Mouse (Mus musculus) MEL (cell line): ENCODE data around the gene Pla1a. TPM values are rescaled to one million over a fixed set of nuclear protein-coding genes. Genes with fewer than 3 reads are reported as not detected.
"Not testable (repeated sequence)": the region's sequence is repeated elsewhere in the genome, so short reads cannot be mapped to it uniquely, and the experiment has no call there.

Source experiments
- DNase-seq: peaks from one replicate; pipeline ENCODE4 v3.0.0; 2011; ENCODE audit warnings: low read depth, low spot score
- H3K27ac ChIP-seq: 2 replicates; pipeline ENCODE4 v1.5.1; 2012; ENCODE audit warnings: low read depth, mild to moderate bottlenecking, control low read depth, low read length, moderate library complexity; ENCODE audit not compliant: control insufficient read depth
- H3K27me3 ChIP-seq, 2 experiments: fragments of 150-350 bp in 1 of 2; sonication (generic) in 1 of 2; 2 replicates each; pipeline ENCODE4 v1.6.1; 2012; ENCODE audit warnings: low read length in 2 of 2, mild to moderate bottlenecking in 2 of 2, improper control_type of control experiment in 1 of 2, moderate library complexity in 1 of 2; ENCODE audit not compliant: insufficient read depth in 2 of 2, control insufficient read depth in 1 of 2
- H3K36me3 ChIP-seq, 2 experiments: 2 replicates each; pipeline ENCODE4 v1.6.1; 2012 to 2014; ENCODE audit warnings: low read length in 2 of 2, improper control_type of control experiment in 1 of 2, inconsistent platforms in 1 of 2, mild to moderate bottlenecking in 1 of 2; ENCODE audit not compliant: insufficient read depth in 2 of 2, control insufficient read depth in 1 of 2
- H3K4me1 ChIP-seq, 2 experiments: fragments of 150-350 bp in 1 of 2; sonication (generic) in 1 of 2; 2 replicates each; pipeline ENCODE4 v1.6.1; 2012; ENCODE audit warnings: low read length in 2 of 2, improper control_type of control experiment in 1 of 2, mild to moderate bottlenecking in 1 of 2; ENCODE audit not compliant: insufficient read depth in 2 of 2, control insufficient read depth in 1 of 2
- H3K4me3 ChIP-seq, 2 experiments: fragments of 150-350 bp in 1 of 2; sonication (generic) in 1 of 2; 2 replicates each; pipeline ENCODE4 v1.5.1; 2012; ENCODE audit warnings: low read depth in 2 of 2, low read length in 2 of 2, mild to moderate bottlenecking in 2 of 2, moderate library complexity in 2 of 2, control low read depth in 1 of 2, improper control_type of control experiment in 1 of 2; ENCODE audit not compliant: control insufficient read depth in 1 of 2, insufficient read depth in 1 of 2
- H3K79me2 ChIP-seq: 2 replicates; pipeline ENCODE4 v1.6.1; 2012; ENCODE audit warnings: mild to moderate bottlenecking, low read length, moderate library complexity; ENCODE audit not compliant: control insufficient read depth, poor library complexity, insufficient read depth
- H3K9ac ChIP-seq: 2 replicates; pipeline ENCODE4 v1.6.1; 2012; ENCODE audit warnings: low read depth, mild to moderate bottlenecking, control low read depth, low read length, moderate library complexity; ENCODE audit not compliant: control insufficient read depth, poor library complexity, severe bottlenecking
- H3K9me3 ChIP-seq: fragments of 150-350 bp; sonication (generic); replicated peaks from 2 replicates; pipeline ENCODE4 v1.6.1; 2012; ENCODE audit warnings: mild to moderate bottlenecking, low read length, improper control_type of control experiment, moderate library complexity; ENCODE audit not compliant: insufficient read depth
- BHLHE40 ChIP-seq: IDR thresholded peaks from 2 replicates; pipeline ENCODE4 v1.6.1; 2012; ENCODE audit warnings: low read depth, mild to moderate bottlenecking, inconsistent platforms, low read length, improper control_type of control experiment, borderline replicate concordance
- CTCF ChIP-seq, 3 experiments: IDR thresholded peaks in 2 of 3; conservative IDR thresholded peaks in 1 of 3; 2 replicates each; pipeline ENCODE4 v1.5.1; 2011 to 2012; ENCODE audit warnings: low read length in 3 of 3, low read depth in 2 of 3, mild to moderate bottlenecking in 2 of 3, improper control_type of control experiment in 1 of 3, inconsistent platforms in 1 of 3, mixed read lengths in 1 of 3, moderate library complexity in 1 of 3; ENCODE audit not compliant: control insufficient read depth in 1 of 3, insufficient read depth in 1 of 3, poor library complexity in 1 of 3, severe bottlenecking in 1 of 3
- JUND ChIP-seq: IDR thresholded peaks from 2 replicates; pipeline ENCODE4 v1.6.1; 2011; ENCODE audit warnings: low read depth, mild to moderate bottlenecking, improper control_type of control experiment, low read length
- MAX ChIP-seq: IDR thresholded peaks from 2 replicates; pipeline ENCODE4 v1.6.1; 2011; ENCODE audit warnings: low read length, improper control_type of control experiment
- NRF1 ChIP-seq: IDR thresholded peaks from 2 replicates; pipeline ENCODE4 v1.6.1; 2014; ENCODE audit warnings: low read depth, mild to moderate bottlenecking, inconsistent platforms, low read length, improper control_type of control experiment, moderate library complexity; ENCODE audit not compliant: poor library complexity, insufficient read depth, severe bottlenecking
- POLR2AphosphoS5 ChIP-seq: IDR thresholded peaks from 2 replicates; pipeline ENCODE4 v1.6.1; 2012; ENCODE audit warnings: low read depth, borderline replicate concordance, mild to moderate bottlenecking, inconsistent platforms, low read length, moderate library complexity, mixed read lengths
- RCOR1 ChIP-seq: IDR thresholded peaks from 2 replicates; pipeline ENCODE4 v1.6.1; 2012; ENCODE audit warnings: low read depth, mild to moderate bottlenecking, inconsistent platforms, low read length, improper control_type of control experiment
- SIN3A ChIP-seq: IDR thresholded peaks from 2 replicates; pipeline ENCODE4 v1.6.1; 2012; ENCODE audit warnings: low read length, improper control_type of control experiment, inconsistent platforms
- TBP ChIP-seq: IDR thresholded peaks from 2 replicates; pipeline ENCODE4 v1.8.0; 2011; ENCODE audit warnings: low read depth, low read length, improper control_type of control experiment
- ZC3H11A ChIP-seq: IDR thresholded peaks from 2 replicates; pipeline ENCODE4 v1.6.1; 2012; ENCODE audit warnings: low read depth, mild to moderate bottlenecking, inconsistent platforms, low read length, improper control_type of control experiment
- ZNF384 ChIP-seq: IDR thresholded peaks from 2 replicates; pipeline ENCODE4 v1.6.1; 2012; ENCODE audit warnings: low read depth, mild to moderate bottlenecking, inconsistent platforms, low read length, improper control_type of control experiment
- polyA plus RNA-seq, 2 experiments: library from polyadenylated mRNA; stranded (reverse) in 1 of 2; unstranded in 1 of 2; fragments of >175 nt in 1 of 2; fragments of >200 nt in 1 of 2; gene quantifications; 2 replicates each; pipeline versions ENCODE4 v1.2.1 to v1.2.4; 2012; ENCODE audit warnings: low replicate concordance in 2 of 2, low read depth in 1 of 2; ENCODE audit not compliant: insufficient read length in 2 of 2, insufficient read depth in 1 of 2, missing spikeins in 1 of 2
- total RNA-seq: library from RNA; depleted of rRNA; stranded (reverse); fragments of 300-350 nt; gene quantifications from 2 replicates; pipeline ENCODE4 v1.2.3, GENCODE M21; 2012

Pla1a gene
- total and polyA plus RNA-seq, 3 experiments = 0.04 TPM; not detected in 2

DNA sequence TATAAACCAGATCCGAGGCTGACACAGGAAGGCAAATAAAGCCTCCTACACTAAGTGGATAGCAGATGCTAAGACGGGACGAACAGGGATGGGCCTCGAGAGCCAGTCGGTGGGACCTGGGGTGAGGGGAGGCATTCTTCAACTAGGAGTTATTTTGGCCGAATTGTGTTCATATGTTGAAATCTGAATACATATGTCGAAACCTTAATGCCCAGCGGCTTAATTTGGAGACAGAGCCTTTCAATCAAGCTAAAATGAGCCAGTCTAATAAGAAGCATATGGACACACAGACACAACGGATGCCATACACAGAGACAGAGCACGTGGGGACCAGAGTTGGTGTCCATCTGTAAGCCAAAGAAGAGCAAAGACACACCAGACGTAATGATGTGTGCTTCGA, 15.5 kb upstream of the Pla1a start:
- no peak for TF ChIP-seq MAX
- TF ChIP-seq NRF1 = no peak
- no peak for TF ChIP-seq CTCF (IDR thresholded peaks at IDR 0.05 in 2 of 3, conservative IDR thresholded peaks at IDR 0.05 in 1 of 3; ENCODE audit: control insufficient read depth in 1 of 3, insufficient read depth in 1 of 3, low read depth in 2 of 3, low read length in 3 of 3, poor library complexity in 1 of 3, severe bottlenecking in 1 of 3)
- no peak for TF ChIP-seq JUND
- TF ChIP-seq SIN3A = no peak
- TF ChIP-seq RCOR1 = no peak
- no peak for TF ChIP-seq BHLHE40
- TF ChIP-seq TBP = no peak
- no peak for TF ChIP-seq ZC3H11A
- TF ChIP-seq POLR2AphosphoS5 = no peak
- TF ChIP-seq ZNF384 = no peak
- TF ChIP-seq, all 39 proteins: peak for 0
- Histone ChIP-seq H3K27me3 (no peaks in the 10 kb centered on the region), H3K9me3 (no peaks in the 10 kb centered on the region), H3K36me3 (peaks cover 0 to 5% of the 10 kb centered on the region in 2 experiments; a peak in 3 of 4 replicates), H3K9ac (no peak overlapping the region), H3K27ac (no peak overlapping the region), H3K4me3 (no peak overlapping the region), H3K79me2 (peaks cover 13% of the 10 kb centered on the region), H3K4me1 (peaks cover 3 to 10% of the 10 kb centered on the region in 2 experiments; a peak in 3 of 4 replicates)
- DNase-seq = no peak

DNA sequence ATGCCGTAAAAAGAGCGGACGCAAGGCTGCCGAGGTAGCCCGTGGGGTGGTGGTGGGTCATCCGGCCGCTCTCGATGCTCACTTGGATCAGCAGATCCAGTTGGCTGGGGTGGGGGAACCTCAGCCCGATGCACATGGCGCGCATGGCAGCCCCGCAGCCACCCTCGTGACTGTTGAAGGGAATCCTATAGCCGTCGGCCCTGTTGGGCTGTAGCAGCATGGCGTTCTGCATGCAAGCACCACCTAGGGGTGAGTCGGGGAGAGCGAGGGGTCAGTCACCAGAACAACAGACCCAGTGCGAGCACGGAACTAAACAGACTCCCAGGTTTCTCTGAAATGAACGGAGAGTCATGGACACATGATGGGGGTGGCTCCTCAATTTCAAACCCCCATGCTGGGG, 14.4 kb upstream of the Pla1a start:
- DNase-seq = no peak
- Histone ChIP-seq H3K4me1 (peaks cover 0 to 10% of the 10 kb centered on the region in 2 experiments; a peak in 2 of 4 replicates), H3K9ac (no peak overlapping the region), H3K4me3 (no peak overlapping the region), H3K9me3 (no peaks in the 10 kb centered on the region), H3K27me3 (no peaks in the 10 kb centered on the region), H3K36me3 (peaks cover 0 to 4% of the 10 kb centered on the region in 2 experiments; a peak in 2 of 4 replicates), H3K27ac (no peak overlapping the region), H3K79me2 (peaks cover 9% of the 10 kb centered on the region)
- no peak for TF ChIP-seq TBP

DNA sequence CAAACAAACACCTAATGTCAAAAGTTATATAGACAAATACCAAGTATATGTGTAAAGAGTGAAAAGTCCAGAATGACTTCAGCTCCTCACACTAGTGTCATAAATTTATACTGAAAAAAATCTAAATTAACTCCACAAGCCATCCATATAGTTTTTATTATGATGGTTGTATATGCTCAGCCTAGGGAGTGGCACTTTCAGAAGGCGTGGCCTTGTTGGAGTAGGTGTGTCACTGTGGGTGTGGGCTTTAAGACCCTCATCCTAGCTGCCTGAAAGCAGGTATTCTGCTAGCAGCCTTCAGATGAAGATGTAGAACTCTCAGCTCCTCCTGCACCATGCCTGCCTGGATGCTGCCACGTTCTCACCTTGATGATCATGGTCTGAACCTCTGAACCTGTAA, 13.2 kb upstream of the Pla1a start:
- not testable (repeated sequence) for H3K79me2 ChIP-seq, H3K9me3 ChIP-seq, H3K27ac ChIP-seq, H3K4me1 ChIP-seq, H3K36me3 ChIP-seq, DNase-seq, H3K27me3 ChIP-seq, H3K4me3 ChIP-seq, H3K9ac ChIP-seq
